Mouse (Mus musculus) liver, adult 2 months (tissue): ENCODE results near the gene Trio. TPM values are rescaled to one million over a fixed set of nuclear protein-coding genes. Genes with fewer than 3 reads are reported as not detected.

ENCODE experiments used
- DNase-seq: peaks from one replicate; pipeline ENCODE4 v3.0.0-alpha.2; 2011; ENCODE audit warnings: low read depth, low spot score; ENCODE audit errors: extremely low read depth
- H3K27ac ChIP-seq: fragments of 200-500 bp; replicated peaks from 2 replicates; pipeline ENCODE4 v1.5.1; 2012; ENCODE audit warnings: low read depth, mild to moderate bottlenecking, control low read depth, inconsistent platforms, low read length; ENCODE audit not compliant: insufficient read depth
- H3K27me3 ChIP-seq: fragments of 200-500 bp; 2 replicates; pipeline ENCODE4 v1.6.1; 2012; ENCODE audit warnings: mild to moderate bottlenecking, moderate library complexity, low read length, inconsistent platforms; ENCODE audit not compliant: control insufficient read depth, insufficient read depth
- H3K36me3 ChIP-seq: fragments of 200-500 bp; 2 replicates; pipeline ENCODE4 v1.6.1; 2012; ENCODE audit warnings: low read length, inconsistent platforms; ENCODE audit not compliant: control insufficient read depth, insufficient read depth
- H3K4me1 ChIP-seq: fragments of 200-500 bp; 2 replicates; pipeline ENCODE4 v1.6.1; 2011; ENCODE audit warnings: low read length; ENCODE audit not compliant: control insufficient read depth, insufficient read depth
- H3K4me3 ChIP-seq: fragments of 200-500 bp; 2 replicates; pipeline ENCODE4 v1.5.1; 2011; ENCODE audit warnings: low read depth, mild to moderate bottlenecking, control low read depth, low read length, moderate library complexity; ENCODE audit not compliant: insufficient read depth
- H3K79me2 ChIP-seq: fragments of 200-500 bp; 2 replicates; pipeline ENCODE4 v1.6.1; 2012; ENCODE audit warnings: inconsistent platforms, mild to moderate bottlenecking, low read length, moderate library complexity; ENCODE audit not compliant: control insufficient read depth, insufficient read depth
- H3K9ac ChIP-seq: fragments of 200-500 bp; 2 replicates; pipeline ENCODE4 v1.6.1; 2012; ENCODE audit warnings: low read depth, mild to moderate bottlenecking, control low read depth, inconsistent platforms, low read length
- CTCF ChIP-seq: fragments of 200-500 bp; IDR thresholded peaks from 2 replicates; pipeline ENCODE4 v1.5.1; 2011; ENCODE audit warnings: low read depth, low read length, control low read depth
- POLR2A ChIP-seq: fragments of 200-500 bp; IDR thresholded peaks from 2 replicates; pipeline ENCODE4 v1.6.1; 2011; ENCODE audit warnings: low read length, control low read depth; ENCODE audit not compliant: insufficient read depth; ENCODE audit errors: extremely low read depth
- whole genome bisulfite sequencing: fragments of 180-500 bp; shearing (Covaris S2); methylation state at CpG from one replicate; pipeline ENCODE4 v1.1.7; 2018; 5-methylcytosine and 5-hydroxymethylcytosine counted together
- polyA plus RNA-seq: library from polyadenylated mRNA; depleted of rRNA; stranded (reverse); fragments of >200 nt; gene quantifications from 2 replicates; pipeline ENCODE4 v1.2.3, GENCODE M21; 2012
- total RNA-seq: library from RNA; depleted of rRNA; stranded (reverse); fragments of >200 nt; gene quantifications from 2 replicates; pipeline ENCODE4 v1.2.3, GENCODE M21; 2014

The Trio gene
- total and polyA plus RNA-seq, 2 experiments, result 10.6 to 17.9 TPM

DNA sequence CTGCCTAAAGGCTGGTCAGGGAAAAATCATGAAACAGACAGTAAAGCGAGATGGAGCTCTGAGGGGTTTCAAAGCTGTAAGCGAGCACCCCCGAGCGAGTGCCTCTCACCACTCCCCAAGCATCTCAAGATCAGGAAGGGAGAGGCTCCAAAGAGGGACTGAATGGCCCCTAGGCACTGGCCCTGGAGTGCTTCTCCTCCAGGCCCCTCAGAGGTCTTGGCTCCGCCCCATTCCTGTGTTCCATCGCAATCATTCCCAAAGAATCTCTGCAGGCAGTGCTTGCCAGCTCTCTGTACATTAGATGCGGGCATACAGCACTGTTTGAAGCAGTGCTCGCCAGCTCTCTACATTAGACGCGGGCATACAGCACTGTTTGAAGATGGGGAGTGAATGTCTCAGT lies 219.4 kb downstream of the Trio start:
- Histone ChIP-seq H3K79me2 (no peaks in the 10 kb centered on the region), H3K9ac (no peak overlapping the region), H3K27ac (no peak overlapping the region), H3K4me1 (no peaks in the 10 kb centered on the region), H3K36me3 (peaks cover 9% of the 10 kb centered on the region; the same call in 1 of the 2 replicates), H3K4me3 (no peak overlapping the region), H3K27me3 (no peaks in the 10 kb centered on the region)
- 89% methylated on average over 10 of the region's 10 CpGs for WGBS
- TF ChIP-seq POLR2A, result no peak
- no peak for TF ChIP-seq CTCF
- no peak for DNase-seq

DNA sequence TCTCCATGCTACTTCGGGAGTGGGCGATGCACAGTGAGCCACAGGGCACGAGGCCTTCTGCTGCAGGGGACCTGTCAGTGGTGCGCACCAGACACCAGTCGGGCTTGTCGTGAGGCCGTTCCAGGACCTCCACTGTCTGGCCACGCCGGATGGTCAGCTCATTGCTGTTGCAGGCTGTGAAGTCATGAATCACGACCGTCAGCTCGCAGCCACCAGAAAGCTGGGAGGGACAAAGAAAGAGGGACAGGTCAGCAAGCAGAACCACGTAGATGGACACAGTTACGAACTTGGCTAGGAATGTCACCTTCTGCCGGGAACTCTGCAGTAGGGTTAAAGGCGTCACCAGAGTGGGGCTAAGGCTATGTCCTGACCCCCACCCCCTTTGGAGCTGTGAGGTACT lies 220.0 kb downstream of the Trio start:
- Histone ChIP-seq H3K79me2 (no peaks in the 10 kb centered on the region), H3K27ac (no peak overlapping the region), H3K4me1 (no peaks in the 10 kb centered on the region; the same call in 1 of the 2 replicates), H3K9ac (no peak overlapping the region), H3K36me3 (peaks cover 4% of the 10 kb centered on the region; the same call in 1 of the 2 replicates), H3K4me3 (no peak overlapping the region), H3K27me3 (no peaks in the 10 kb centered on the region)
- TF ChIP-seq POLR2A, result no peak
- no peak for TF ChIP-seq CTCF
- 96% methylated on average over 16 of the region's 16 CpGs for WGBS
- DNase-seq, result no peak

DNA sequence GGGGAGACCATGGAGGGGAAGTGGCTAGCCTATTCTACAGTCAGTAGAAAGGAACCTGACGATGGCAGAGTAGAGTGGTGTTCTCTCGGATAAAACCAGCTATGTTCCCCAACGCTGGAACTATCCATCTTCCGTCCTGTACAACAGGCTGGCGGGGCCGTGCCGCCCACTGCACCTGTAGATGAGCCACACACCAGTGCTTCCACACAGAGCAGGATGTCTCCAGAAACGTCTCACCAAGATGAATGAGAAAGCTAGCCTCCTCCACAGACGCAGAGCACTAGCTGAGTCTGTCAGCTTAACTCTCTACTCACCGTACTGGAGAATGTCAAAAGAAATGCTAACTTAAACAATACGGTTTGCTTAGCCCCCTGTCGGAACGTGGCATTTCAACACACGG lies 221.2 kb downstream of the Trio start:
- Histone ChIP-seq H3K27ac (no peak overlapping the region), H3K79me2 (no peaks in the 10 kb centered on the region), H3K4me1 (no peaks in the 10 kb centered on the region; the same call in 1 of the 2 replicates), H3K36me3 (peaks cover 3% of the 10 kb centered on the region; the same call in 1 of the 2 replicates), H3K4me3 (no peak overlapping the region), H3K9ac (no peak overlapping the region), H3K27me3 (no peaks in the 10 kb centered on the region)
- no peak for DNase-seq
- TF ChIP-seq CTCF (no peak), POLR2A (no peak)
- WGBS, result 96% methylated on average over 14 of the region's 14 CpGs

DNA sequence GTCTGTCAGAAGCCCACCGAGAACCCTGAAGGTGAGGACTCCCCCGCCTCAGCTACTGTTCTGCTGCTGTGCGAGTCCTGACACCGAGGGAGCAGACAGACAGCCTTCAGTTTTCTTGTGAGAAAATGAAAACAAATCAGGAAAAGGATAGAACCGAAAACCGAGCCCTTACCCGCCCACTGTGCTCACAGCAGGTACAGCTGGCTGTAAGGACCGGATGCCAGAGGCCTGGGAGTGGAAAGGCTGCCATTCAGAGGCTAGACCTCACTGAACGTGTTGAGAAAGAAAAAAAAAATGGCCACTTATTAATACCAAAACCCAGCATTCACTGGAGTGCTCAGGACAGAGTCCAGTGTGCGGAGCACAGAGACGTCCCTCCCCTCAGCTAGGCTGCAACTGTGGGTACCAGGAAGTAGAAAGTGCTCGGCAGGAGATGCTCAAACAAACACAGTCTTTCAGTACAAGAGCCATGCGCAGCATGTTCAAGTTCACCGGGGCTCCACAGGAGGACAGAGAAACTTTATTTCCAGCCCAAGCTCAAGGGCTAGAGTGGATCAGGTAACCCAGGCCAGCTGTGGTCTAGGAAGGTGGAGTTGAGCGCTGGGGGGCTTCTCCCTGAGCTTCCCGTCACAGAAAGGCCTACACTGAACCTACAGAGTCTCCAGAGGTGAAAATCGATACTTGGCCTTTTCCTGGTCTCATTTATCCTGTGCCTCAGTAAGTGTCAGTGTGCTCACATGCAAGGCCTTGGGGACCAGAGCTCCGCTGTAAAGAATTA lies 221.9 kb downstream of the Trio start:
- no peak for DNase-seq
- TF ChIP-seq POLR2A (no peak), CTCF (no peak)
- Histone ChIP-seq H3K4me1 (no peaks in the 10 kb centered on the region; the same call in 1 of the 2 replicates), H3K27ac (no peak overlapping the region), H3K27me3 (no peaks in the 10 kb centered on the region), H3K79me2 (no peaks in the 10 kb centered on the region), H3K9ac (no peak overlapping the region), H3K36me3 (peaks cover 3% of the 10 kb centered on the region; the same call in 1 of the 2 replicates), H3K4me3 (no peak overlapping the region)
- WGBS, result 93% methylated on average over 18 of the region's 18 CpGs

DNA sequence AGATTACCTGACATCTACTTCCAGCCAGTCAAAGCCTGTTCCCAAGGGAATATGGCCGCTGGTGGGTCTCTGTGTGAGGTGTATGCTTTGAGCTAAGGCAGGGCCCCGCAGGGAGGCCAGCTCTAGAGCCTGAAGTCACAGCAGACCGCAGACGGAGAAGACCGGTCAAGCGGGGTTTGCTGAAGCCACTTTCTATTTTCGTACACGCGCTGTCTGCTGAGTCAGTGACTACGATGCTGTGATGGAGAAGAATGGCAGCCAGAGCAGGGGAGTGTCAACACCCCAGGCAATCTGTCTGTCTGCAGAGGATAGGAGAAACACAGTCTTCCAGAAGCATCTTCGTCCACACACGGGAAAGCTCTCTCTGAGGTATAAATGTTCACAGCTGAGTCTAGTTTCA lies 223.4 kb downstream of the Trio start:
- Histone ChIP-seq H3K27ac (no peak overlapping the region), H3K4me1 (no peaks in the 10 kb centered on the region; the same call in 1 of the 2 replicates), H3K36me3 (peaks cover 3% of the 10 kb centered on the region; the same call in 1 of the 2 replicates), H3K9ac (no peak overlapping the region), H3K27me3 (no peaks in the 10 kb centered on the region), H3K79me2 (no peaks in the 10 kb centered on the region), H3K4me3 (no peak overlapping the region)
- 89% methylated on average over 12 of the region's 12 CpGs for WGBS
- TF ChIP-seq POLR2A (no peak), CTCF (no peak)
- DNase-seq, result no peak

DNA sequence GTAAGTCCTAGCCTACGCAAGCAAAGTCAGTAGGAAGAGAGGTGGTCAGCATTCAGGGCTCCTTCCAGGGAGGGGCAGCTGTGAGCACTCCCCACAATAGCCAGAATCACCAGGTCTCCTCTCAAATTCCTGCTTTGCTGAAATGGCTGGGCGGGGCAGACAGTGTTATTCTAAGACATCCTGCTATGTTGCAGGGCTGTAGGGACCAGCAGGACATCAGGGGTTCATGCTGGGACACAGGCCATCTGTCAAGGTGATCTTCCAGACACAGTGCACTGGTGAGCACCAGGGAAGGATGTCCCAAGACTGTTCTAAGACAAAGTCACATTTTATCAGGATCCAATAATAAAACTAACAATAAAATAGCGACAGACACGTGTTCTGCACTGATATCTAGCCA lies 224.5 kb downstream of the Trio start:
- no peak for DNase-seq
- no peaks in the 10 kb centered on the region; the same call in 1 of the 2 replicates for H3K4me1 ChIP-seq
- no peaks in the 10 kb centered on the region for H3K27me3 ChIP-seq
- H3K27ac ChIP-seq, result no peak overlapping the region
- H3K9ac ChIP-seq, result no peak overlapping the region
- no peak overlapping the region for H3K4me3 ChIP-seq
- peaks cover 3% of the 10 kb centered on the region; the same call in 1 of the 2 replicates for H3K36me3 ChIP-seq
- 88% methylated on average over 4 of the region's 4 CpGs for WGBS
- no peaks in the 10 kb centered on the region for H3K79me2 ChIP-seq
- TF ChIP-seq CTCF, result no peak
- no peak for TF ChIP-seq POLR2A
